Comparison of ENCODE assay signal across 9 mouse cellular contexts in genomic region chr1:134636684-134637083, GRCm38 (mm10). TPM values are rescaled to one million over a fixed set of nuclear protein-coding genes. Genes with fewer than 3 reads are reported as not detected.
DNase-seq lines count a peak whose midpoint lies in the region; ATAC-seq lines count a peak whose summit lies in the region.
"Had no signal": no experiment of that assay in that cellular context is flagged by ENCODE, and none has a peak within 500 bp of the region (broad histone marks: within the 10 kb centered on the region; RNA-seq: fewer than 3 reads in every experiment).

No protein-coding gene starts in this region.

- H3K27me3 ChIP-seq in midbrain, embryonic 10.5 days (ENCODE audit: low read depth, poor library complexity, severe bottlenecking): peaks cover 3% of the 10 kb centered on the region
- no peaks in the 10 kb centered on the region for H3K27me3 ChIP-seq in midbrain, embryonic 16.5 days (ENCODE audit: control insufficient read depth, insufficient read depth, low read depth, low read length)
- H3K27me3 ChIP-seq: limb, embryonic 15.5 days had no signal

- peaks cover 34% of the 10 kb centered on the region for H3K36me3 ChIP-seq in midbrain, embryonic 10.5 days
- H3K36me3 ChIP-seq in midbrain, embryonic 16.5 days (ENCODE audit: control insufficient read depth, insufficient read depth, low read length): peaks cover 7% of the 10 kb centered on the region; the same call in 1 of the 2 replicates

- no peaks in the 10 kb centered on the region for H3K9me3 ChIP-seq in midbrain, embryonic 10.5 days (replicated peaks)
- no peaks in the 10 kb centered on the region for H3K9me3 ChIP-seq in midbrain, embryonic 16.5 days (replicated peaks; ENCODE audit: control insufficient read depth, low read length, poor library complexity, severe bottlenecking)
- H3K9me3 ChIP-seq: limb, embryonic 15.5 days had no signal

- no peak overlapping the region for H3K9ac ChIP-seq in midbrain, embryonic 16.5 days (ENCODE audit: low read depth, low read length)
- H3K9ac ChIP-seq: limb, embryonic 15.5 days had no signal

- peaks cover 14% of the 10 kb centered on the region for H3K4me1 ChIP-seq in midbrain, embryonic 10.5 days
- H3K4me1 ChIP-seq in midbrain, embryonic 16.5 days (ENCODE audit: control insufficient read depth, insufficient read depth, low read length): 0 out of 2 replicates have a peak, but pooled peaks cover 2% of the 10 kb centered on the region

- H3K4me2 ChIP-seq in midbrain, embryonic 16.5 days (ENCODE audit: low read length): no peak overlapping the region
- H3K4me2 ChIP-seq: limb, embryonic 15.5 days had no signal

- no peak overlapping the region for H3K4me3 ChIP-seq in midbrain, embryonic 10.5 days
- H3K4me3 ChIP-seq in midbrain, embryonic 16.5 days (ENCODE audit: low read depth, low read length): no peak overlapping the region
- H3K4me3 ChIP-seq: limb, embryonic 15.5 days had no signal

- no peak for ATAC-seq in cerebellum, adult (ENCODE audit: insufficient number of reproducible peaks, low FRiP score, low TSS enrichment)
- no peak for ATAC-seq in midbrain, embryonic 16.5 days

- H3K27ac ChIP-seq in midbrain, embryonic 10.5 days (replicated peaks): no peak overlapping the region
- no peak overlapping the region for H3K27ac ChIP-seq in midbrain, embryonic 16.5 days (ENCODE audit: low read length)
- H3K27ac ChIP-seq: limb, embryonic 15.5 days had no signal

- WGBS in midbrain, embryonic 10.5 days: 18% methylated on average over 3 of the region's 3 CpGs
- 11% methylated on average over 3 of the region's 3 CpGs for WGBS in midbrain, embryonic 16.5 days

- peak; percentile 53 for DNase-seq in cerebellum, adult 8-10 months
- peak; percentile 37 for DNase-seq in midbrain, embryonic 10.5 days (ENCODE audit: low spot score)
- peak; percentile 55 for DNase-seq in embryo, embryonic 11 days
- peak; percentile 71 to 73 for DNase-seq in layer of hippocampus, postnatal 10 days (ENCODE audit: low spot score in 2 of 2)
- DNase-seq in retina, postnatal 1 day: peak; percentile 62
- no peak for DNase-seq in urinary bladder, postnatal 25 days (ENCODE audit: low spot score)

RNA-seq across cellular contexts. Expression of gene Syt2, which starts 9.8 kb away (rescaled TPM):
- polyA plus RNA-seq in midbrain, embryonic 10.5 days (2016; fragmentation: Nextera tagmentation; extraction: Ambion mirVana): 2.7 TPM in 2 replicates
- 2.3 and 4.1 TPM in 2 replicates for polyA plus RNA-seq in midbrain, embryonic 16.5 days (2015; fragmentation: Nextera tagmentation; extraction: Ambion mirVana)
- total RNA-seq in layer of hippocampus, postnatal 10 days (2021): 10 to 100 TPM; 14.2 to 14.5 TPM
